Mouse (Mus musculus) MEL (cell line): Measurements from ENCODE around the gene Sap30. TPM values are rescaled to one million over a fixed set of nuclear protein-coding genes. Genes with fewer than 3 reads are reported as not detected.
"Not testable (repeated sequence)": the region's sequence is repeated elsewhere in the genome, so short reads cannot be mapped to it uniquely, and the experiment has no call there.

Experiments used
- DNase-seq: peaks from one replicate; pipeline ENCODE4 v3.0.0; 2011; ENCODE audit warnings: low read depth, low spot score
- H3K27ac ChIP-seq: 2 replicates; pipeline ENCODE4 v1.5.1; 2012; ENCODE audit warnings: low read depth, mild to moderate bottlenecking, control low read depth, low read length, moderate library complexity; ENCODE audit not compliant: control insufficient read depth
- H3K27me3 ChIP-seq, 2 experiments: fragments of 150-350 bp in 1 of 2; sonication (generic) in 1 of 2; 2 replicates each; pipeline ENCODE4 v1.6.1; 2012; ENCODE audit warnings: low read length in 2 of 2, mild to moderate bottlenecking in 2 of 2, improper control_type of control experiment in 1 of 2, moderate library complexity in 1 of 2; ENCODE audit not compliant: insufficient read depth in 2 of 2, control insufficient read depth in 1 of 2
- H3K36me3 ChIP-seq, 2 experiments: 2 replicates each; pipeline ENCODE4 v1.6.1; 2012 to 2014; ENCODE audit warnings: low read length in 2 of 2, improper control_type of control experiment in 1 of 2, inconsistent platforms in 1 of 2, mild to moderate bottlenecking in 1 of 2; ENCODE audit not compliant: insufficient read depth in 2 of 2, control insufficient read depth in 1 of 2
- H3K4me1 ChIP-seq, 2 experiments: fragments of 150-350 bp in 1 of 2; sonication (generic) in 1 of 2; 2 replicates each; pipeline ENCODE4 v1.6.1; 2012; ENCODE audit warnings: low read length in 2 of 2, improper control_type of control experiment in 1 of 2, mild to moderate bottlenecking in 1 of 2; ENCODE audit not compliant: insufficient read depth in 2 of 2, control insufficient read depth in 1 of 2
- H3K4me3 ChIP-seq, 2 experiments: fragments of 150-350 bp in 1 of 2; sonication (generic) in 1 of 2; 2 replicates each; pipeline ENCODE4 v1.5.1; 2012; ENCODE audit warnings: low read depth in 2 of 2, low read length in 2 of 2, mild to moderate bottlenecking in 2 of 2, moderate library complexity in 2 of 2, control low read depth in 1 of 2, improper control_type of control experiment in 1 of 2; ENCODE audit not compliant: control insufficient read depth in 1 of 2, insufficient read depth in 1 of 2
- H3K79me2 ChIP-seq: 2 replicates; pipeline ENCODE4 v1.6.1; 2012; ENCODE audit warnings: mild to moderate bottlenecking, low read length, moderate library complexity; ENCODE audit not compliant: control insufficient read depth, poor library complexity, insufficient read depth
- H3K9ac ChIP-seq: 2 replicates; pipeline ENCODE4 v1.6.1; 2012; ENCODE audit warnings: low read depth, mild to moderate bottlenecking, control low read depth, low read length, moderate library complexity; ENCODE audit not compliant: control insufficient read depth, poor library complexity, severe bottlenecking
- H3K9me3 ChIP-seq: fragments of 150-350 bp; sonication (generic); replicated peaks from 2 replicates; pipeline ENCODE4 v1.6.1; 2012; ENCODE audit warnings: mild to moderate bottlenecking, low read length, improper control_type of control experiment, moderate library complexity; ENCODE audit not compliant: insufficient read depth
- BHLHE40 ChIP-seq: IDR thresholded peaks from 2 replicates; pipeline ENCODE4 v1.6.1; 2012; ENCODE audit warnings: low read depth, mild to moderate bottlenecking, inconsistent platforms, low read length, improper control_type of control experiment, borderline replicate concordance
- CHD1 ChIP-seq: IDR thresholded peaks from 2 replicates; pipeline ENCODE4 v1.6.1; 2012; ENCODE audit warnings: low read depth, mild to moderate bottlenecking, inconsistent platforms, low read length, improper control_type of control experiment
- ELF1 ChIP-seq: IDR thresholded peaks from 2 replicates; pipeline ENCODE4 v1.6.1; 2014; ENCODE audit warnings: low read depth, mild to moderate bottlenecking, inconsistent platforms, low read length, improper control_type of control experiment, moderate library complexity
- EP300 ChIP-seq, 2 experiments: IDR thresholded peaks; 2 replicates each; pipeline ENCODE4 v1.6.1; 2011; ENCODE audit warnings: improper control_type of control experiment in 2 of 2, low read length in 2 of 2, low read depth in 1 of 2, mild to moderate bottlenecking in 1 of 2
- ETS1 ChIP-seq: IDR thresholded peaks from 2 replicates; pipeline ENCODE4 v1.6.1; 2012; ENCODE audit warnings: low read depth, mild to moderate bottlenecking, inconsistent platforms, low read length, improper control_type of control experiment, moderate library complexity
- GATA1 ChIP-seq: IDR thresholded peaks from 2 replicates; pipeline ENCODE4 v1.6.1; 2011; ENCODE audit warnings: low read depth, low read length, improper control_type of control experiment
- MAZ ChIP-seq: IDR thresholded peaks from 2 replicates; pipeline ENCODE4 v1.6.1; 2012; ENCODE audit warnings: low read depth, mild to moderate bottlenecking, inconsistent platforms, low read length, improper control_type of control experiment
- MXI1 ChIP-seq: IDR thresholded peaks from 2 replicates; pipeline ENCODE4 v1.6.1; 2011; ENCODE audit warnings: mild to moderate bottlenecking, low read depth, low read length, improper control_type of control experiment
- MYB ChIP-seq: IDR thresholded peaks from 2 replicates; pipeline ENCODE4 v1.6.1; 2011; ENCODE audit warnings: mild to moderate bottlenecking, low read depth, low read length, improper control_type of control experiment
- NRF1 ChIP-seq: IDR thresholded peaks from 2 replicates; pipeline ENCODE4 v1.6.1; 2014; ENCODE audit warnings: low read depth, mild to moderate bottlenecking, inconsistent platforms, low read length, improper control_type of control experiment, moderate library complexity; ENCODE audit not compliant: poor library complexity, insufficient read depth, severe bottlenecking
- POLR2AphosphoS2 ChIP-seq: IDR thresholded peaks from 2 replicates; pipeline ENCODE4 v1.6.1; 2011; ENCODE audit warnings: low read length, improper control_type of control experiment
- RCOR1 ChIP-seq: IDR thresholded peaks from 2 replicates; pipeline ENCODE4 v1.6.1; 2012; ENCODE audit warnings: low read depth, mild to moderate bottlenecking, inconsistent platforms, low read length, improper control_type of control experiment
- SIN3A ChIP-seq: IDR thresholded peaks from 2 replicates; pipeline ENCODE4 v1.6.1; 2012; ENCODE audit warnings: low read length, improper control_type of control experiment, inconsistent platforms
- TAL1 ChIP-seq: IDR thresholded peaks from 2 replicates; pipeline ENCODE4 v1.6.1; 2012; ENCODE audit warnings: mild to moderate bottlenecking, inconsistent platforms, low read length, moderate library complexity, mixed read lengths
- TBP ChIP-seq: IDR thresholded peaks from 2 replicates; pipeline ENCODE4 v1.8.0; 2011; ENCODE audit warnings: low read depth, low read length, improper control_type of control experiment
- TCF12 ChIP-seq: IDR thresholded peaks from 2 replicates; pipeline ENCODE4 v1.6.1; 2014; ENCODE audit warnings: low read depth, mild to moderate bottlenecking, inconsistent platforms, low read length, improper control_type of control experiment, moderate library complexity
- ZKSCAN1 ChIP-seq: IDR thresholded peaks from 2 replicates; pipeline ENCODE4 v1.6.1; 2012; ENCODE audit warnings: low read depth, mild to moderate bottlenecking, inconsistent platforms, low read length, improper control_type of control experiment, moderate library complexity
- ZMIZ1 ChIP-seq: IDR thresholded peaks from 2 replicates; pipeline ENCODE4 v1.6.1; 2012; ENCODE audit warnings: low read depth, mild to moderate bottlenecking, inconsistent platforms, low read length, improper control_type of control experiment, moderate library complexity
- ZNF384 ChIP-seq: IDR thresholded peaks from 2 replicates; pipeline ENCODE4 v1.6.1; 2012; ENCODE audit warnings: low read depth, mild to moderate bottlenecking, inconsistent platforms, low read length, improper control_type of control experiment
- polyA plus RNA-seq, 2 experiments: library from polyadenylated mRNA; stranded (reverse) in 1 of 2; unstranded in 1 of 2; fragments of >175 nt in 1 of 2; fragments of >200 nt in 1 of 2; gene quantifications; 2 replicates each; pipeline versions ENCODE4 v1.2.1 to v1.2.4; 2012; ENCODE audit warnings: low replicate concordance in 2 of 2, low read depth in 1 of 2; ENCODE audit not compliant: insufficient read length in 2 of 2, insufficient read depth in 1 of 2, missing spikeins in 1 of 2
- total RNA-seq: library from RNA; depleted of rRNA; stranded (reverse); fragments of 300-350 nt; gene quantifications from 2 replicates; pipeline ENCODE4 v1.2.3, GENCODE M21; 2012

Sap30 gene
- total and polyA plus RNA-seq, 3 experiments: 34.2 to 64.0 TPM; not detected in 1

GRCm38 (mm10) chr8:57520186-57520786, 32.6 kb upstream of the Sap30 start (continued):
- TF ChIP-seq ZKSCAN1 (no peak), SIN3A (peak; percentile 58)

GRCm38 (mm10) chr8:57517723-57518122, 30.1 kb upstream of the Sap30 start:
- Histone ChIP-seq H3K79me2 (peaks cover 12% of the 10 kb centered on the region), H3K9me3 (no peaks in the 10 kb centered on the region), H3K27ac (no peak overlapping the region), H3K36me3 (peaks cover 22 to 23% of the 10 kb centered on the region in 2 experiments), H3K9ac (no peak overlapping the region), H3K4me1 (peaks cover 4 to 7% of the 10 kb centered on the region in 2 experiments), H3K4me3 (no peak overlapping the region), H3K27me3 (no peaks in the 10 kb centered on the region)
- TF ChIP-seq POLR2AphosphoS2: peak; percentile 65; the same call in 1 of the 2 replicates
- no peak for TF ChIP-seq MYB
- no peak for TF ChIP-seq EP300 (IDR thresholded peaks at IDR 0.05; ENCODE audit: low read depth in 1 of 2, low read length in 2 of 2)
- TF ChIP-seq NRF1: no peak
- TF ChIP-seq MAZ: no peak
- 0 out of 2 replicates have a peak, but pooled peaks have one; percentile 23 for TF ChIP-seq ZMIZ1
- peak; percentile 43 for DNase-seq

GRCm38 (mm10) chr8:57516685-57517084, 29.0 kb upstream of the Sap30 start:
- not testable (repeated sequence) for DNase-seq, H3K4me1 ChIP-seq, H3K9ac ChIP-seq, H3K4me3 ChIP-seq, H3K9me3 ChIP-seq, H3K27me3 ChIP-seq, H3K27ac ChIP-seq
- TF ChIP-seq POLR2AphosphoS2: peak; percentile 54; the same call in 1 of the 2 replicates
- peak; percentile 56 for TF ChIP-seq ZNF384
- peaks cover 21% of the 10 kb centered on the region for H3K79me2 ChIP-seq
- H3K36me3 ChIP-seq: peaks cover 22 to 23% of the 10 kb centered on the region in 2 experiments

- Histone ChIP-seq H3K79me2 (peaks cover 24% of the 10 kb centered on the region), H3K27ac (peak overlapping the region; percentile 98), H3K9ac (peak overlapping the region; percentile 100), H3K36me3 (peaks cover 19 to 22% of the 10 kb centered on the region in 2 experiments), H3K4me3 (peak overlapping the region; percentile 77 to 94)
- peak; percentile 64 for DNase-seq
- TF ChIP-seq RCOR1: peak; percentile 37; the same call in 1 of the 2 replicates
- TF ChIP-seq BHLHE40: peak; percentile 29; the same call in 1 of the 2 replicates
- peak; percentile 88 for TF ChIP-seq ETS1
- TF ChIP-seq MXI1: peak; percentile 24; the same call in 1 of the 2 replicates
- TF ChIP-seq GATA1: peak; percentile 74
- peak; percentile 80 for TF ChIP-seq TAL1
- peak; percentile 79; the same call in 1 of the 2 replicates for TF ChIP-seq TCF12
- 0 out of 2 replicates have a peak, but pooled peaks have one; percentile 28 for TF ChIP-seq TBP
- TF ChIP-seq SIN3A: peak; percentile 79; the same call in 1 of the 2 replicates
- peak; percentile 54 to 80 for TF ChIP-seq EP300 (IDR thresholded peaks at IDR 0.05; ENCODE audit: low read depth in 1 of 2, low read length in 2 of 2)
- TF ChIP-seq ELF1: 0 out of 2 replicates have a peak, but pooled peaks have one; percentile 40
- TF ChIP-seq CHD1: peak; percentile 86
- not testable (repeated sequence) for H3K9me3 ChIP-seq, H3K4me1 ChIP-seq, H3K27me3 ChIP-seq
Observed at GRCm38 (mm10) chr8:57513178-57513661, 25.6 kb upstream of the Sap30 start.
